Mouse (Mus musculus): Measurements from ENCODE around the gene Meltf.

The Meltf gene

DNA sequence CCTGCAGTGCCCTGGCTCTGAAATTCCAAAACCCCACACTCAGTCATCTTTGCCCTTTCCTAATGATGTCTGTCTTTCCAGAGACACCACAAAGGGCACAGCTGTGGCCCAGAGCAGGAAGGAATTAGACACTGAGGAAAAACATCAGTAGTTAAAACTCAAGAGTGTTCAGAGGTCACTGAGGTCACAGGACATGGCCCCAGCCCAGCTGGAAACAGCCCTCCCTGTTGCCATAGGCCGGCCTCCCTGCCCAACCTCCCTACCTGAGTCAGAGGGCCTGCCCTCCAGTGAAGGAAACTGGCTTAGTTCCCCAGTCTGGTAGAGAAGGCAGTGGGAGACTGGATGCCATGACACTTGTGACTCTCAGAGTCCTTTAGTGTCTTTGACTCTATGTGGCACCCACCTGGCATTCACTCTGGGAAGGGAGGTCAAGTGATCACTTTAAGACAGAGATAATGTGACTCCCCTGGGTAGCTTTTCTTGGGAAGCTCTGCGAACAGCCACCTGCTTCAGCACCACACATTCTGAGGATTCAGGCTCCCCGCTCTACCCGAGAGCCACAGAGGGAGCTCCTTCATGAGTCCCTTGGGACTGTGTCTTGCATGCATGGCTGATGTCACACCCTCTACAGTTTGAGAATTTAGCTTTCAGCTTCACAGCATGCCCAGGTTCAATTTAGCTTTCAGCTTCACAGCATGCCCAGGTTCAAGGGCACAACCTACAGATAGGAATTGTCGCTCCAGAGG is 15.0 kb downstream of the Meltf start:
- no peak for DNase-seq (ENCODE audit: low read depth)

DNA sequence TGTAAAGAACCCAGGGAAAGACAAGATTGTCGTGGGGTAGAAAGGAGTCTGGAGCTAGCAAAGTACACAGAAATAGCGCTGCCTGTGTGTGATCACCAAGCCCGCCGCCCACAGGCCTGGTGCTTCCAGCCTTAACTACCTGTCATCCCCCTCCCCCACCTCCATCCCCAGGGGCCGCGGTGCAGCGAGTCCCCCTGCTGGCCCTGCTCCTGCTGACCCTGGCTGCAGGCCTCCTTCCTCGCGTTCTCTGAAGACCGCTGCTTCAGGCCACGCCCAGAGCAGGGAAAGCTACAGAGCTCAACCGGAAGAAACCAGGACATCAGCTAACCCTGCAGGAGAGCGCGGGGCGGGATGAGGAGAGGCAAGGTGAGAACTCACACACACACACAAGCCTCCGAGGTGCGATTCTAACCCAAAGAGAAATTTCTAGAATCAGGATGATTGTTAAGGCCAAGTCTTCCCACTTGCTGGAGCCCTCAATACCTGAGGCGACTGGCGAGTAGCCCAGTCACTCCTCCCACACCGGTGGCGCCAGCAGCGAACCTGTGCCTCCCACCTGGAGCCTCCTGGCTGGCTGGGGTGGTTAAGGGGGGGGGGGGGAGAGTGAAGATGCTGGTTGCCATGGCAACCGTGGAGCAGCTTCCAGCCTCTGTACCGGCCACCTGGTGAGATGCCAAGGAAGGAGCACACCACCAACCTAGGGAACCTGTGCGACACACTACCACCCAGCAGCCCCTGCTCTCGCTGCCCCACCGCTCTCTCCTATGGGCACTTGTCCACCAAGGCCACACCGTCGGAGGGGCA is 18.6 kb downstream of the Meltf start:
- DNase-seq (ENCODE audit: low read depth): no peak

GRCm38 (mm10) chr16:31898546-31899326 is 20.1 kb downstream of the Meltf start:
- DNase-seq (ENCODE audit: low read depth): no peak

DNA sequence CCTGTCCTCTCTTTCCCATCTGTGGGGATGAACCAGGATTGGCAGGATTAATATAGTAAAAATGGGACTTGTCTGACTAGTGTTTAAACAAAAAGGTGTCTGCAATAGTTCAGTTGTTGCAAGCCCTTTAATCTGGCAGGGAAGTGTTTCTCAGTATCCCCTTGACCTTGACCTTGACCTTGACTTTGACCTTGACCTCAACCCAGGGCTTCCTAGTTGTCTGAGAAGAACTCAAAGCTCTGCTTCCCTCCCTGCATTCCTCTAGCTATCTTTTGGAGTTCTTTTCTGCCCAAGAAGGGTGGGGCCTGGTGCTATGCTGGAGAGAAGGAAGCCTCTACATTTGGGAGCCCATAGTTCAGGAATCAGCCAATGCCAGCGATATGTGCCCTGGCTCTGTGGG is 23.3 kb downstream of the Meltf start:
- no peak for DNase-seq (ENCODE audit: low read depth)

DNA sequence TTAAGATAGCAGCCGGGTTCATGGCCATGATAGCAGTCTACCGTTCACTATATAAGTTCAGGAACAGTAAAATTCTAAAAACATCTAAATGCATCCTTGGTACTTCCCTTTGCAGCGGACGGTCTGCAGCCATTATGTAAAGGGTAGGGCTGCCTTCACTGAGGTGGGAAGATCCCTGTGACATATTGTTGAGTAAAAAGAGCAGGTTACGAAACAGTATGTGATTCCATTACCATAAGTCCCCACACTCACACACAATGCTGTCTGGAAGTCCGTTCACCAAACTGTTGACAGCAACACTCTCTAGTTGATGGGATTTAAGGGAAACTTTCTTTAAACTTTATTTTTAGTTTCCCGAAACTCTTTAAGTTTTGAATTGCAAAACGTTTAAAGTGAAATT is 24.6 kb downstream of the Meltf start:
- DNase-seq (ENCODE audit: low read depth): no peak

- DNase-seq (ENCODE audit: low read depth): no peak
Observed at GRCm38 (mm10) chr16:31905331-31905730, 26.7 kb downstream of the Meltf start.

DNA sequence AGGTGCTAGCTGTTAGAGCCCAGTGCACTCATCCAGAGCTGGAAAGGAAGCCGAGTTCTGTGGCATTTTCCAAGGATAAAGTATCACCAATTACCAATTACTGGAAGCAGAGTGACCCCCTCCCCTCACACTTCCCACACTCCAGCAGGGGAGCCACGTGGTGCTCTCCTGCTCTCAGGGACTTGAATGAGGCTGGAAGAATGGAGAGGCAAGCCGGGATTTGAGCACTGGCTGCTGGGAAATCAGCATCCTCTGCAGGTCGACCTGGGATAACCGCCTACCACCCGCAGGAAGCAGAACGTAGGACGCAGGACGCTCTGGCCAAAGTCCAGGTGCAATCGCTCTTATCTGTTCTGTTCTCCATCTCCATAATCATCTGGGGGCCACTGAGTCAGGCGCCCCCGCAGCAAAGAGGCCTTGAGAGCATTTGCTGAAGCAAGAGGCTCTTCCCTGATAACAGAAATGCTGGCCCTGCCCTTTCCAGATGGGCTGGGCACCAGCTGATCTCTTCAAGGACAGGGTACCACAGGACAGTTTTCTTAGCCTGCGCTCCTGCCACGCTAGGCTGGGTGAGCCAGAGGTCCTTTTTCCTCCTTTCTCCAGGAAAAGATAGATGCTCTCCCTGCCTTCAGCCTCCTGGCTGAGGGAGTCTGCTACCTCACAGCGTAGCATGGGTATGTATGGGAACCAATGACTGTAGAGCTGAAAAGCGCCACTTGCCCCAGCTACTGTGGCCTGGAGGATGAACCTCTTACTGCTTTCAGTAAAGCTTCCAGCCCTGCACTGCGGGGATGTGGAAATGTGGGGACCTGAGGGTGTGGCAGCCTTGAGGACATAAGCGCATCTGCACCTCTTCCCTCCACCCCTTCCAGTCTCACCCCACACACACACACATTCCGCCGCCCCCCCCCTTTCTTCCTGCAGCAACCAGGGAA is 27.5 kb downstream of the Meltf start:
- no peak for DNase-seq (ENCODE audit: low read depth)

DNA sequence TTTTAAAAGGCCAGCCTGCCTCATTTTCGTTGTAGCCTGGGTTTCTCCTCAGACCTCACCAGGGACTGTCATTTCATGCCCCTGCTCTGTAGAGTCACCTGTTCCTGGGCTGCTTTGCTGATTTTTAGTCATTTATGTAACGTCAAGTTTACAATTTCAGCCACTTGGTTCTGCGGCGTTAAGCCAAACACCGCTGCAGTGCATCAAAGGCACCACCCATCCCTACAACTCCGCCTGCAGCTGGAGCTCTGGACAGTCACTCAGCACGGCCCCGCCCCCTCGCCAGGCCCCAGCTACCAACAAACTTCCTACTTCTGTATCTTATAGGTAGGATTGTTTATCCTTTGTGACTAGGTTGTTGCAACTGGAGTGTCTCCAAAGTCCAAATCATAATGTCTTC is 28.3 kb downstream of the Meltf start:
- DNase-seq (ENCODE audit: low read depth): peak; percentile 15

- DNase-seq (ENCODE audit: low read depth): no peak
Observed at GRCm38 (mm10) chr16:31908959-31909358, 30.3 kb downstream of the Meltf start.

GRCm38 (mm10) chr16:31910281-31910847 is 31.8 kb downstream of the Meltf start:
- no peak for DNase-seq (ENCODE audit: low read depth)

GRCm38 (mm10) chr16:31917776-31918175 is 39.2 kb downstream of the Meltf start:
- no peak for DNase-seq (ENCODE audit: low read depth)

DNA sequence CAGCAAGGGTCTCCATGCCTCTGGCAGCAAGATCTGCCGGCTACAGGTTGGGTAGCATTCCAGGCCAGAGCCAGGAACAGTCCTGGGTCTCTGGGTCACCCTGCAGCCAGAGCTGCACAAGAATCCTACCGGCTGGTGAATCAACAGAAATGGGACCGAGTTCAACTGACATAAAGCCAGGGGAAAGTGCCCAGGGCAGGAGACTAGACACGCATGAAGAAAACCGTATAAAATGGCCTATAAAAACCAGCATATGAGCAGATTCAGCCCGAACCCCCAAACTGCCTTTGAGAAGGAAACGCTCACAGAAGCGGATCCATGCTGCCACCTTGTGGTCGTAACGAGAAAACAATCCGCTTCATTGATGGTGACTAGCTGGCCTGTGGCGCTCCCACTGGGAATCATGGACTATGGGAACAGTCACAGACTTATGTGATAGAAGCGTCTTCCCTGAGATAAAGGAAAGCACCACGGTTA is 39.7 kb downstream of the Meltf start:
- DNase-seq (ENCODE audit: low read depth): peak; percentile 94

DNA sequence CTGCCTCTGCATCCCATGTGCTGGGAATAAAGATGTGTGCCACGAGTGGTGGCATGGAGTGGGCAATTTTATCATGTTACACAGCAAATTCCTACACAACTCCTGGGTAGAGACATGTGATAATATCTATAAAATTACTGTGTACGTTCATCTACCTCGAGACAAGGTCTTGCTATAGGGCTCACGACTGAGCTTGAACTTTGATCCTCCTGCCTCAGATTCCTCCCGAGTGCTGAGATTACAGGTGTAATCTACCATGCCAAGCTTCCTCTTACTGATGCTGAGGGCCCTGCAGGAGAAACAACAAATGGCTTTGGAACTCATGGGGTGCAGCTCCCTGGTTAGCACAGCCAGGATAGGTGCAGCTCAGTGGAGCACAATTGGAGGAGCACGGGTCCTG is 45.8 kb downstream of the Meltf start:
- DNase-seq (ENCODE audit: low read depth): no peak

DNA sequence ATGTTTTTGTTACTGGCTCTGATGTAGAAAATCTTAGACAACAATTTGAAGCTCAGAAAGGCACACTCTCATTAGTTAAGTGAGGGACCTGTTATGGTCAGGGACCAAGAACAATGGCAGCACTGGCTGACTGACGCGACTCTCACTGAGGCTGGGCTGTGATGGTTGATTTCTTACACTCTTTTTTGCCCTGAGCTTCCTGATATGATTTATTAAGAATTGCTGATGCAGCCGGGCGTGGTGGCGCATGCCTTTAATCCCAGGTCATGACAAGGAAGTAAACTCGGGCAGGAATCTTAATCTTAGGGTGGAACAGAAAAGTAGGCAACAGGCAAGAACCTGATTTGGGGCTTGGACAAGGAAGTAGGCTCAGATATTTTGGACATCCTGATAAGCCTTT is 47.5 kb downstream of the Meltf start:
- no peak for DNase-seq (ENCODE audit: low read depth)

DNA sequence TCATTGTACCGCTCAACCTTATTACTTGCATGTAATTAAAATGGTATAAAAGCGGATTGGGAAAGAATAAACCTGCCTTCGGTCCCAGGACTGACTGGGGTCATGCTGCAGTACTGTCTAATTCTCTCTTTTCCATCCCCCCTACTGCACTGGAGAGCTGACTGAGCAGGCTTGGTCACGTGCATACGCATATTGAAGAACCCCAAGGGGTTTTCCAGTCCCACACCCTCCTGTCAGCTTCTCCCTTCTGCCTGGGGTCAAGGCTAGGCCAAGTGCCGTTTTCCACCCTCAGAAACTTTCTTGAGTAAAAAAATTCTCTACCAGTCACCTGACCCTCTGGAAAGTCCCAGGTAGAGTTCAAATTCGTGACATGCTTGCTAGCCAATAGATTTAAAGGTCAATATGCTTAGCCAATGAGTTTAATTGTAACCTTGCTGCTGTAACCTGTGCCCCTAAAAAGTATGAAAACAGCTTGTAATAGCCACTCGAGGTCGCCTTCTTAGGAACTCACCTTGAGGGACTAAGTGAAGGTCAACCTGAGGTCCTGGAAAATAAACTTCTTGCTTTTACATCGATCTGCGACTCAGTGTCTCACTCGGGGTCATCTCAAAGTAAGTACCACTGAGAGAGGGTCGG is 48.1 kb downstream of the Meltf start:
- no peak for DNase-seq (ENCODE audit: low read depth)

GRCm38 (mm10) chr16:31927412-31927811 is 48.8 kb downstream of the Meltf start:
- no peak for DNase-seq (ENCODE audit: low read depth)

DNA sequence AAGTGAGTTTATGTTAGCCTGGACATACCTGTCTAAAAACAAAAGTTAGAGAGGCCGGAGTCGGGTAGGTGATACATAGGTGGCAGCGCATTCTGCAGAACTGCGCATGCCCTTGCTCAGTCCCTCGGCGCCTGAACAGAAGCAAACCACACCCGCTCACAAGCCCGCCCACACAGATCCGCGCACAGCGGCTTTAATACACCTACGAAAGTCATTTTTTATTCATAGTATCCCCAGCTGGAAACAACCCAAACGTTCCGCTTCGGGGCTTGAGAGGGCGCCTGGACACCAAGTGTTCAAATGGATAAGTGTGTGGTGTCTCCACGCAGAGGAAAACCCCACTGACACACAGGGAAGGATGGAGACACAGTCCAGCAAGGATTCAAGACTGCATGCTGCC is 52.7 kb downstream of the Meltf start:
- no peak for DNase-seq (ENCODE audit: low read depth)

DNA sequence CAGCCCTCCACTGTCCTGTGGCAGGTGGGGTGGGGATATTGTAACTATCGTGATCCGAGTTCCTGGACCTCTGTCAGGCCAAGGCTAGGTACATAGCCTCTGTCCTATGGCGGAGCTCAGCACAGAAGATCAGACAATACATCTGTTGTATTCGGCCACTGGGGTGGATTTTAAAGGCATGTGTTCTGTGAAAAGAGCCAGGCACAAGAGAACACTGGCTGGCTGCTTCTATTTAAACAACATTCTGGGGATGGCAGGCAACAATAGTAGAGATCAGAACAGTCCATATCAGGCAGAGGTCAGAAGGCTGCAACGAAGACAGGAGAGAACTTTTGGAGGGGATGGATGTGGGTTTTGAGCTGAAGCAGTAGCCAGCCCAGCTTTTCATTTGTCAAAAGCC is 53.6 kb downstream of the Meltf start:
- DNase-seq (ENCODE audit: low read depth): no peak

- peak; percentile 95 for DNase-seq (ENCODE audit: low read depth)
Observed at GRCm38 (mm10) chr16:31932840-31933697, 54.5 kb downstream of the Meltf start.

Measured in NIH3T3 (cell line).